Mouse (Mus musculus): ENCODE measurements around the gene Slco4c1.

GRCm38 (mm10) chr1:96872361-96872693, 356 bp upstream of the Slco4c1 start:
- no peak for TF ChIP-seq CHD2 (IDR thresholded peaks at IDR 0.05; ENCODE audit: low read depth, low read length)
- TF ChIP-seq HCFC1 (IDR thresholded peaks at IDR 0.05; ENCODE audit: borderline replicate concordance, insufficient read depth, low read length) = no peak
- no peak for TF ChIP-seq MAFK (IDR thresholded peaks at IDR 0.05; ENCODE audit: insufficient read depth, low read depth, low read length)
